Mouse (Mus musculus) neural tube, embryonic 14.5 days (tissue): ENCODE results near the gene Zfp451. TPM values are rescaled to one million over a fixed set of nuclear protein-coding genes. Genes with fewer than 3 reads are reported as not detected.
"Not testable (repeated sequence)": the region's sequence is repeated elsewhere in the genome, so short reads cannot be mapped to it uniquely, and the experiment has no call there.

Experiments
- ATAC-seq: fragments of 200-750 bp; cut with Nextera tagmentation; 2 replicates; pipeline ENCODE4 v1.8.0; 2017; ENCODE audit warnings: low read depth, mild to moderate bottlenecking, moderate TSS enrichment, moderate library complexity
- H3K27ac ChIP-seq: fragments of 300-500 bp; sonication (generic); 2 replicates; pipeline ENCODE4 v1.5.1; 2014; ENCODE audit warnings: low read depth, mild to moderate bottlenecking, control low read depth, low read length, moderate library complexity, mixed read lengths
- H3K27me3 ChIP-seq: fragments of 300-500 bp; sonication (generic); 2 replicates; pipeline ENCODE4 v1.6.1; 2014; ENCODE audit warnings: low read length; ENCODE audit not compliant: control insufficient read depth, insufficient read depth
- H3K36me3 ChIP-seq: fragments of 300-500 bp; sonication (generic); 2 replicates; pipeline ENCODE4 v1.6.1; 2014; ENCODE audit warnings: low read length, mixed read lengths; ENCODE audit not compliant: control insufficient read depth, insufficient read depth
- H3K4me1 ChIP-seq: fragments of 300-500 bp; sonication (generic); 2 replicates; pipeline ENCODE4 v1.6.1; 2014; ENCODE audit warnings: low read length; ENCODE audit not compliant: control insufficient read depth, insufficient read depth
- H3K4me2 ChIP-seq: fragments of 300-500 bp; sonication (generic); 2 replicates; pipeline ENCODE4 v1.6.1; 2014; ENCODE audit warnings: mild to moderate bottlenecking, low read depth, low read length, control low read depth
- H3K4me3 ChIP-seq: fragments of 300-500 bp; sonication (generic); 2 replicates; pipeline ENCODE4 v1.5.1; 2014; ENCODE audit warnings: low read depth, low read length, control low read depth, mixed read lengths
- H3K9ac ChIP-seq: fragments of 300-500 bp; sonication (generic); replicated peaks from 2 replicates; pipeline ENCODE4 v1.6.1; 2014; ENCODE audit warnings: low read depth, mild to moderate bottlenecking, control low read depth, low read length, mixed read lengths
- H3K9me3 ChIP-seq: fragments of 300-500 bp; sonication (generic); 2 replicates; pipeline ENCODE4 v1.6.1; 2016; ENCODE audit warnings: low read length; ENCODE audit not compliant: control insufficient read depth
- WGBS: fragments of 180-500 bp; shearing (Covaris S2); extraction: QIAGEN DNeasy Blood & Tissue Kit; methylation state at CpG from one replicate; pipeline ENCODE4 v1.1.7; 2014; 5-methylcytosine and 5-hydroxymethylcytosine counted together
- polyA plus RNA-seq: library from polyadenylated mRNA; unstranded; fragments of >200 nt; fragmentation: Nextera tagmentation; extraction: Ambion mirVana; gene quantifications from 2 replicates; pipeline ENCODE4 v1.2.1, GENCODE M21; 2014

Gene Zfp451
- 64.5 and 68.9 TPM in 2 replicates for polyA plus RNA-seq

DNA sequence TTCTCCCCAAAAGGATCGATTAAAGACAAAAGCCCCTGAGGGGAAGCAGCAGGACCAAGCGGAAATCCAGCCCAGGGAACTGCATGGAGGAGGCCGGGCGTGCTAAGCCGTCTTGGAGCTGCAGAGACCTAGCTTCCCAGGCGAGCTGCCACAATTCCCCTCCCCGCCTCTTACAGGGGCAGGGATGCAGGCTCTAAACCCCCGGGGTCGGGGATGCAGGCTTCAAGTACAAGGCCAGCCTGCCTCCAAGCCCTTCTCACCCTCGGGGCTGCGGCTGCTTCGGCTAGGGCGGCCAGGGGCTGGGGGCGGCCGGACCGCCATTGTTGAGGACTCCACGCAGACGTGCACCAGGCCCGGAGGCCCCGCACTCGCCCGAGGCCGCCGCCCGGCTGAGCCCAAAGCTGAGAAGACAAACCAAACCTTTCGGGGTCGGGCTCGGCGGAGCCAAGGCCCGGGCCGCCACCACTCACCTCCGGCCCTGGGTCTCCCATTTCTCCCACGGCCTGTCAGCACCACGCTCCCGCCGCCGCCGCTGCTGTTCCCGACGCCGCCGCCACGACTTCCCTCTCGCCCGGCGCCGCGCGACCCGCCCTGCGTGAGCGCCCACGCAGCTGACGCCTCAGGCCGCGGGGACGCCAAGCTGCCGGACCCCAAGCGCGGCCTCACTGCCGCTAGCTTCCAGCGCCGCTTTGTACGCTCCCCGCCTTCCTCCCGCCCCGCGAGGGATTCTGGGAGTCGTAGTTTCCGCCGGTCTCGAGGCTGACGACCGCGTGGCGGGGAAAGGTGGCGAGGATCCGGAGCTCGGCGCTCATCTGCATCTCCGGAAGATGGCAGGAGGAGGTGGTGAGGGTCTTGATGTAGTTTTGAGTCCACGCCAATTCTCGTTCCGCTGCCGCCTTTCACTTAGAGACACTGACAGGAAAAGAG lies at the start of gene Zfp451:
Zfp451 (minus strand) TSS at position 728 of the 927 bp plus-strand sequence.
- under 1% methylated on average over 83 of the region's 85 CpGs for WGBS
- Histone ChIP-seq H3K9me3 (no peaks in the 10 kb centered on the region), H3K9ac (peak within 1 kb of the TSS; percentile 95), H3K4me2 (peak within 1 kb of the TSS; percentile 79), H3K4me1 (peaks cover 16% of the 10 kb centered on the region), H3K27me3 (no peaks in the 10 kb centered on the region), H3K27ac (peak within 1 kb of the TSS; percentile 95), H3K36me3 (peaks cover 6% of the 10 kb centered on the region; the same call in 1 of the 2 replicates), H3K4me3 (peak within 1 kb of the TSS; percentile 94)
- ATAC-seq: peak; percentile 96

DNA sequence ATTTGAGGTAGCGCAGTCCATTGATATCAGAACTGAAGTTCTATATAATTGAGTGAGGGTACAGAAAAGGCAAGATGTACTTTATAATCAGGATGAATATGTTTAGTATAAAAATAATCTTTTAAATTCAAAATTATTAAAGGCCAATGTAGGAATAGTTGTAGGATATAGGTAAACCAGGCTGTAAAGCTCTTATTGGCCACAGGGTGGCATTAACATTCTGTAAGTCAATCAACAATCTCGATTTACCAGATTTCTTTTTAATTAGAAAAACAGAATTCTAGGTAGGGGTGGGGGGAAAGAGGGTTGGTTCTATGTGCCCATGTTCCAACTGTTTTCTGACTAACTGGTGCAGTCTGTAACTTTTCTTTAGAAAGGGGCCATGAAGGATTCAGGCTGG lies 32.4 kb upstream of the Zfp451 start:
- Histone ChIP-seq H3K4me2 (no peak overlapping the region), H3K4me1 (no peaks in the 10 kb centered on the region), H3K36me3 (no peaks in the 10 kb centered on the region), H3K9ac (no peak overlapping the region), H3K4me3 (no peak overlapping the region), H3K27me3 (no peaks in the 10 kb centered on the region), H3K9me3 (no peaks in the 10 kb centered on the region), H3K27ac (no peak overlapping the region)
- ATAC-seq: no peak
- 99% methylated on average over 2 of the region's 2 CpGs for WGBS

DNA sequence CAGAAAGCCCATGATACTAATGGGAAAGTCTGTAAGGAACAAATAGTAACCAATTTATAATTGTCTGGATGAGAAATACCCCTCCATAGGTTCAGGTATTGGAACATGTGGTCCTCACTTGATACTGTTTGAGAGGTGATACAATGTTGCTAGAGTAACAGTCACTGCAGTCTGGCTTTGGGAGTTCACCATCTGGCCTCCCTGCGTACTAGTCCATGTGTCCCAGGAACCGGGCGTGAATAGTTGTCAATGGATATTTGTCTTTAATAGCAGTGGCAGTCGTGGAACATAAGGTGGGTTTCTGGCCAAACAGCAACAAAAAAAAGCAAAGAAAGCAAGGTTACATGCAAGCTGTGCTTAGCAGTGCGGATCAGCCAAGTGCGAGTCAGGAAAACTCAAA lies 29.4 kb upstream of the Zfp451 start:
- H3K4me3 ChIP-seq: no peak overlapping the region
- 68% methylated on average over 6 of the region's 6 CpGs for WGBS

DNA sequence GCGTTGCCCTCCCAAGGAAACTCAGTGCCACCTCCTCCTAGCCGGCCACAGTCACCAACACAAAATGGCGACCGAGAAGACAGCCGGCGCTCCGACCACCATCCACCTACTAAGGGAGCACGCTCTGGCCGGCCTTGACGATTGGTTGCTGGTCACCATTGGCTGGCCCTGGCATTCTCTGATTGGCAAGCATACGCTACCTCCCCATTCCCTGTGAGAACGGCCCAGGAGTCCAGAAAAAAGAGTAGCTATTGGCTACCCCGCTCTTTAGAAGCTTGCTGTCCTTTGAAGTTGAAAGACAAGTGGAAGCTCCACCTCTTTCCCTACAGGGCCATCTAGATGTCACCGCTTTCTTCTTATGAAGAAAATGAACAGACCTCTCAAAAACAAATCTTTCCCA lies 24.6 kb upstream of the Zfp451 start:
- H3K27ac ChIP-seq, H3K4me2 ChIP-seq, ATAC-seq, H3K9ac ChIP-seq, H3K4me3 ChIP-seq, H3K9me3 ChIP-seq, H3K27me3 ChIP-seq, H3K36me3 ChIP-seq, H3K4me1 ChIP-seq: not testable (repeated sequence)
- 93% methylated on average over 14 of the region's 14 CpGs for WGBS

More for the DNA sequence above, 29.4 kb upstream of the Zfp451 start:
- no peak for ATAC-seq
- no peaks in the 10 kb centered on the region for H3K9me3 ChIP-seq
- H3K27me3 ChIP-seq: no peaks in the 10 kb centered on the region
- H3K9ac ChIP-seq: no peak overlapping the region
- H3K4me2 ChIP-seq: no peak overlapping the region
- H3K27ac ChIP-seq: no peak overlapping the region
- H3K4me1 ChIP-seq: no peaks in the 10 kb centered on the region
- no peaks in the 10 kb centered on the region for H3K36me3 ChIP-seq

DNA sequence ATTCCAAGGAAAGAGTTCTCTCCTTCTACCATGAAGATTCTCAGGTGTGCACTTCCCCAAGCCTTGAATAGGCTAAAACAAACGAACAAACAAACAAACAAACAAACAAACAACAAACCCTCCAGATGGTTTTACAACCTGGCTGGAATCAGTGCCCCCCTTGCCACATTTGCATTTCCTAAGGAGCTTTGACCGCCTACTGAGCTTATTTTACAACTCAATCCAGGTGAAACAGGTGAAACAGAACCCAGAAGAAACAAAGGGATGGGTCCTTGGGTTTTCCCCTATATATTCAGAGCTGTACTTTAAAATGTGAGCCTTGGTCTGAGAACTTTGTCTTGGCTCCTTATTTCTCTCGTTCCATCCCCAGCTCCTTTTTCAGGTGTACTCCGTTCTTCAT lies 16.2 kb upstream of the Zfp451 start:
- Histone ChIP-seq H3K4me1 (no peaks in the 10 kb centered on the region), H3K4me2 (no peak overlapping the region), H3K9ac (no peak overlapping the region), H3K36me3 (no peaks in the 10 kb centered on the region), H3K4me3 (no peak overlapping the region), H3K27ac (no peak overlapping the region), H3K27me3 (no peaks in the 10 kb centered on the region), H3K9me3 (no peaks in the 10 kb centered on the region)
- no peak for ATAC-seq
- 82% methylated on average over 4 of the region's 4 CpGs for WGBS

DNA sequence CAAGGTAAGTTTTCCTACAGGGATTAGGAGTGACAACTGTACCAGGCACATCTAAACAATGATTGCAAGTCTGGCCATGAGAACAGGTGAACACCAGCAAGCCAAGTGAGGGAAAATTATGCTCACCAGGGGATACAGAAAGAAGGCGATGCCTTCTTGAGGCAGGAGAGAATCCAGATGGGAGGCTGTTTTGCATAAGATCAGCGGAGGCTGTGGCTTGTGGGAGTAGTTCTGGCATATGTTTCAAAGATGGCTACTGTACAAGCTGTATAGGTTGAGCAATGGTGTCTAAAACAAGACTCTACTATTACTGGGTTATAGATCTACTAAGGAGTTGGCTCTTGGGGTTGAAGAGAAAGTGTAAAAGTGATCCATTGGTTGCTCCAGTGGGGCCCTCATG lies 3.5 kb upstream of the Zfp451 start:
- 84% methylated on average over 2 of the region's 2 CpGs for WGBS
- H3K9me3 ChIP-seq: no peaks in the 10 kb centered on the region
- no peak overlapping the region for H3K27ac ChIP-seq
- no peaks in the 10 kb centered on the region for H3K27me3 ChIP-seq
- H3K9ac ChIP-seq: no peak overlapping the region
- ATAC-seq: no peak
- no peak overlapping the region for H3K4me3 ChIP-seq
- peaks cover 4% of the 10 kb centered on the region for H3K4me1 ChIP-seq
- H3K4me2 ChIP-seq: no peak overlapping the region
- no peaks in the 10 kb centered on the region for H3K36me3 ChIP-seq

DNA sequence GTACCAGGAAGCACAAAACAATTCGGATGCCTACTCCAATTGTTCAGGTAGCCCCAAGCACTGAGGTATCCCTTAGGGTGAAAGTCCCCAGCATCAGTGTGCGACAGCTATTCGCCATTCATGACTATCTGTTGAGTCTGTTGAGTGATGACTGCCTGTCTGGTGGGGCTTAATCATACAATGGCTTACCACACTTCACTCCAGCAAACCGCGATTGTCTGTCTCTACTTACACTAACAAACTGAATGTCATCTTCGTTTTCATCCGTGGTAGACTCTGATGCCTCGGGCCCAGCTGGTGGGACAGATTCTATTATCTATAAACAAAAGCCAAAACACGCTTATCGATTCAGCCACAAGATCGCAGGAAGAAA lies 914 bp downstream of the Zfp451 start:
- Histone ChIP-seq H3K36me3 (peaks cover 9% of the 10 kb centered on the region; the same call in 1 of the 2 replicates), H3K9me3 (no peaks in the 10 kb centered on the region), H3K4me1 (peaks cover 16% of the 10 kb centered on the region), H3K9ac (peak overlapping the region; percentile 95), H3K4me3 (peak overlapping the region; percentile 94), H3K27ac (peak overlapping the region; percentile 95), H3K27me3 (no peaks in the 10 kb centered on the region), H3K4me2 (peak overlapping the region; percentile 79)
- WGBS: 6% methylated on average over 11 of the region's 11 CpGs
- peak; percentile 22 for ATAC-seq

DNA sequence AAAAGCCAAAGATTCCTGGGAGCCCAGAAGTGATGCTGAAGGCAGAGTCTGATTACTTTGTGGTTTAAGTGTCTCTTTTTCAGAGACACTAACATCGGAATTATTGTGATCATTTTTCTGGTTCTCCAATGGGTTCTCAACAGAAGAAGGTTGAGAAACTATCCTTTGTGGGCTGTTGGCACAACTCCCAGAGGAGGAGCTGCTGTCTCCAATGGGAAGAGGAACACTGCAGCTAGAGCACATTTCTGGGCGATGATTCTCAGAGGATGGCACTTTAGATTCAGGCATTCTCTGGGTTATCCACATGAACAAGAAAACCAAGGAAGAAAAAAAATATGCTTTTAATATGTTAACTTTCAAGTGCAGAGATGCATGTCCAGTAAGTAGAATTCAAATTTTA lies 11.1 kb downstream of the Zfp451 start:
- peaks cover 47% of the 10 kb centered on the region for H3K36me3 ChIP-seq
- WGBS: 95% methylated on average over 2 of the region's 2 CpGs

DNA sequence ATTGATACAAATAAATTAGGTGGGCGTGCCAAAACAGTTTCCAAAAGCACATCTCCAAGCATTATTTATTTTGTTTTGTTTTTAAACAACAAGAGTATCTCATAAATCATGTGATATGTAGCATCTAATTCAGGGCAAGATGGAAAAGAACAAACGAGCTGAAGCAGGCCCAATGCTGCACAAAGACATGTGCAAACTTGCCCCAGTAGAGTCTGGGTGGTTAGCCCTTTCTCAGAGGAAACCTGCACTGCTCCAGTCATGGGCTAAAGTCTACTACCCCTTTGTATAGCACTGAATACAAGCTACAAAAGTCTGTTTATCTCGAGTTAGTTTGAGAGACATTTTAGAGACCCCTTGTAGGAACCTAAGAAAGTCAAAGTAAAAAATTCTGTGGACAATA lies 14.8 kb downstream of the Zfp451 start:
- no peak overlapping the region for H3K27ac ChIP-seq
- H3K4me1 ChIP-seq: no peaks in the 10 kb centered on the region
- peaks cover 39% of the 10 kb centered on the region for H3K36me3 ChIP-seq
- WGBS: 80% methylated on average over 3 of the region's 3 CpGs
- no peaks in the 10 kb centered on the region for H3K9me3 ChIP-seq
- H3K4me3 ChIP-seq: no peak overlapping the region
- no peaks in the 10 kb centered on the region for H3K27me3 ChIP-seq
- no peak overlapping the region for H3K9ac ChIP-seq
- H3K4me2 ChIP-seq: no peak overlapping the region
- no peak for ATAC-seq

More for the DNA sequence above, 11.1 kb downstream of the Zfp451 start:
- H3K4me2 ChIP-seq: no peak overlapping the region
- no peaks in the 10 kb centered on the region for H3K9me3 ChIP-seq
- no peaks in the 10 kb centered on the region for H3K27me3 ChIP-seq
- no peaks in the 10 kb centered on the region for H3K4me1 ChIP-seq
- ATAC-seq: no peak
- no peak overlapping the region for H3K4me3 ChIP-seq
- H3K27ac ChIP-seq: no peak overlapping the region
- H3K9ac ChIP-seq: no peak overlapping the region
